Mouse (Mus musculus): Measurements from ENCODE around the gene Cmip. TPM values are rescaled to one million over a fixed set of nuclear protein-coding genes. Genes with fewer than 3 reads are reported as not detected.

Gene Cmip
- polyA plus RNA-seq, 1 experiment, result 103 TPM

DNA sequence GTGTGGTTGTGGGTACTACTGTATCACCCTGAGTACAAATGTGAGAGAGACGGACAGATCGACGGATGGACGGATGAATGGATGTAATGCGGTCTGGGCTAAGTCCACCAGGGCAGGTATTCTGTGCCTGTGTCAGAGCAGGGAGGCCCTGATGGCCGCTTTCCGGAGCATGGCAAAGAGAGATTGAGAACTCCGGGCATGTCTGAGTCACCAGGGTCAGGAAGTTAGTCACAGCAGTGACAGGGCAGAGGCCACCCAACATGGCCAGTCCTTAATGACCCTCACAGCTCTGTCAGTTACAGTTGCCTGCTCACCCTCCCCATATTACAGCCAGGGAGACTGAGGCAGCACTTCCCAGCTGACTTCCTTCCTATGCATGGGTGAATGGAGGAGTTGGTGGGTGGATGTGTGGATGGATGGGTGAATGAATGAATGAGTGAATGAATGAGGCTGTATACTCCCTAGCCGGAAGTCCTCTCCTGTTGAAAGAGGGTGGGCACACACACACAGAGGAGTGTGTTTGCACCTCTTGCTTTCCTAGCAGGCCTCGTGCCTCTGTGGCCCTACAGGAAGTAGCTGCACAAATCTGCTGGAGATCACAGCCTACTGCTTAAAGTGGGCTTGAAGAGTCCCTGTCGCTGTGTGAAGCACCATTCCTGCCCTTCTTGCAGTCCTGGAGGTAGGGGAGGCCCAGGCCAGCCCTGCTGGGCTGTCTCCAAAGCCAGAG, 10.7 kb downstream of the Cmip start:
- H3K27me3 ChIP-seq (ENCODE audit: control insufficient read depth, insufficient read depth, low read length), result no peaks in the 10 kb centered on the region
- 71% methylated on average over 11 of the region's 11 CpGs for WGBS
- H3K4me3 ChIP-seq (ENCODE audit: control insufficient read depth, insufficient read depth, low read length), result no peak overlapping the region
- DNase-seq, result no peak
- H3K4me1 ChIP-seq (replicated peaks; ENCODE audit: control insufficient read depth, insufficient read depth, low read length), result peaks cover 29% of the 10 kb centered on the region
- no peaks in the 10 kb centered on the region for H3K36me3 ChIP-seq (ENCODE audit: control insufficient read depth, insufficient read depth, low read length)
- TF ChIP-seq CTCF (IDR thresholded peaks at IDR 0.05; ENCODE audit: borderline replicate concordance, control insufficient read depth, extremely low read depth, insufficient read depth, low read length, poor library complexity) (no peak), POLR2A (IDR thresholded peaks at IDR 0.05; ENCODE audit: control insufficient read depth, extremely low read depth, insufficient read depth, low read length, poor library complexity) (no peak)
- H3K27ac ChIP-seq (ENCODE audit: control insufficient read depth, insufficient read depth, low read length), result no peak overlapping the region

- TF ChIP-seq CTCF (IDR thresholded peaks at IDR 0.05; ENCODE audit: borderline replicate concordance, control insufficient read depth, extremely low read depth, insufficient read depth, low read length, poor library complexity), result no peak
- no peak for TF ChIP-seq POLR2A (IDR thresholded peaks at IDR 0.05; ENCODE audit: control insufficient read depth, extremely low read depth, insufficient read depth, low read length, poor library complexity)
- no peak overlapping the region for H3K4me3 ChIP-seq (ENCODE audit: control insufficient read depth, insufficient read depth, low read length)
- H3K36me3 ChIP-seq (ENCODE audit: control insufficient read depth, insufficient read depth, low read length), result no peaks in the 10 kb centered on the region
- DNase-seq, result no peak
- H3K27me3 ChIP-seq (ENCODE audit: control insufficient read depth, insufficient read depth, low read length), result no peaks in the 10 kb centered on the region
- H3K27ac ChIP-seq (ENCODE audit: control insufficient read depth, insufficient read depth, low read length), result no peak overlapping the region
- WGBS, result 63% methylated on average over 10 of the region's 10 CpGs
- peaks cover 39% of the 10 kb centered on the region for H3K4me1 ChIP-seq (replicated peaks; ENCODE audit: control insufficient read depth, insufficient read depth, low read length)
These were observed 21.4 kb downstream of the Cmip start for GRCm38 (mm10) chr8:117278234-117278633.

DNA sequence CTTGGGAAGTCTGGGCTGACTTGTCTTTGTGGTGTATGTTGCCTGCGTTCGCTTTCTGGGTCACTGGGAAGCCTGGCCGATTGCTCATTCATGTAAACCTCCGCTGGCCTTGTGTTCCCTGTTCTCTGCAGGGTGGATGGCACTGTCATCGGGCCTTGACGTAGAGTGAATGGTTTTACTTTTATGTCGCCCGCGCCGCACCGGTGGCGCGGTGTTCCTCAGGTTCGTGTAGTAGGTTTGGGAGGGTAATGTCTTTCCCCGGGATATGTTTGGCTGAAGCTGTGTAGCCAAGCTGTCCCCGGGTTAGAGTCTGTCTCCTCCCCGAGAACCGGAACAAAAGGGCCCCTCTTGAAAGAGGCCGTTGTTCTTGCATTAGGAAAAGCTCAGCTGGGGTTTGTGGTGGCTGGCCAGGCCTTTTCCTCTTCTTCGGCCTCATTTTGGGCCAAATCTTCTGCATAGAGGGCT, 21.8 kb downstream of the Cmip start:
- Histone ChIP-seq H3K4me1 (replicated peaks; ENCODE audit: control insufficient read depth, insufficient read depth, low read length) (peaks cover 40% of the 10 kb centered on the region), H3K36me3 (ENCODE audit: control insufficient read depth, insufficient read depth, low read length) (no peaks in the 10 kb centered on the region), H3K4me3 (ENCODE audit: control insufficient read depth, insufficient read depth, low read length) (no peak overlapping the region), H3K27ac (ENCODE audit: control insufficient read depth, insufficient read depth, low read length) (no peak overlapping the region), H3K27me3 (ENCODE audit: control insufficient read depth, insufficient read depth, low read length) (no peaks in the 10 kb centered on the region)
- no peak for DNase-seq
- no peak for TF ChIP-seq CTCF (IDR thresholded peaks at IDR 0.05; ENCODE audit: borderline replicate concordance, control insufficient read depth, extremely low read depth, insufficient read depth, low read length, poor library complexity)
- no peak for TF ChIP-seq POLR2A (IDR thresholded peaks at IDR 0.05; ENCODE audit: control insufficient read depth, extremely low read depth, insufficient read depth, low read length, poor library complexity)
- 67% methylated on average over 20 of the region's 20 CpGs for WGBS

DNA sequence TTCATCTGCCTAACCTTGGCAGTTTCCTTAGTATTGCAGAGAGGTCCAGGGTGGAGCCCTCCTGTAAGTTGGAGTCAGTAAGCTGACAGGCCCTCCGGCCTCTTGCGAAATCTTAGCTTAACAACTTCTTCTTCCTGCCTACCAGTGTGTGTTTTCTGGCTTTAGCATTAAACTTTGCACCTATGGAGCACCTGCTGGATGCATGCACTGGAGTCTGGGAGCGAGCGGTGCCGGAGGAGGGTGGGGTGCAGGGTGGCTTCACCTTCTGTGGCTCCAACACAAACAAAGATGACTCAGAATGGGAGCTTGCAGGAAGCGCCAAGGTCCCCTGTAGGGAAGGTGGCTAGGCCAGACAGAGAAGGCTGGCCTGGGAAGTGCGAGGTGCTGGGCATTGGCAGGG, 23.6 kb downstream of the Cmip start:
- no peak overlapping the region for H3K27ac ChIP-seq (ENCODE audit: control insufficient read depth, insufficient read depth, low read length)
- no peak overlapping the region for H3K4me3 ChIP-seq (ENCODE audit: control insufficient read depth, insufficient read depth, low read length)
- no peak for DNase-seq
- peaks cover 47% of the 10 kb centered on the region for H3K4me1 ChIP-seq (replicated peaks; ENCODE audit: control insufficient read depth, insufficient read depth, low read length)
- H3K27me3 ChIP-seq (ENCODE audit: control insufficient read depth, insufficient read depth, low read length), result no peaks in the 10 kb centered on the region
- 89% methylated on average over 7 of the region's 7 CpGs for WGBS
- TF ChIP-seq CTCF (IDR thresholded peaks at IDR 0.05; ENCODE audit: borderline replicate concordance, control insufficient read depth, extremely low read depth, insufficient read depth, low read length, poor library complexity) (no peak), POLR2A (IDR thresholded peaks at IDR 0.05; ENCODE audit: control insufficient read depth, extremely low read depth, insufficient read depth, low read length, poor library complexity) (no peak)
- H3K36me3 ChIP-seq (ENCODE audit: control insufficient read depth, insufficient read depth, low read length), result no peaks in the 10 kb centered on the region

DNA sequence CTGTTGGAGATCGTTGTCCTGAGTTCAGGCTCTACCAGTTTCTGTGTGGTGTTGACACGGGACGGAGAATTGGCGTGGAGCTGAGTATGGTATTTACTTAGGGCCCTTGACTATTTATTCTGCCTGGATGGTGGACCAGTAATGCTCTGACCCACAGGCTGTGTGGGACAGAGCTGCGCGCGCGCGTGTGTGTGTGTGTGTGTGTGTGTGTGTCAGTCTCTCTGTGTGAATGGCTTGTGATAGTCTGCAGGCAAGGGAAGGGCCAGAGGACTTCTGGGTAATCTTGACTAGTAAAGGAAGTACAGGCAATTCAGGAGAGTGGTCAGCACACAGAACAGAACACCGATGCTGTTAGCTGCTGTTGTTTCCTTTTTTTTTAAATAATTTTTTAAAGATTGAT, 24.8 kb downstream of the Cmip start:
- 87% methylated on average over 10 of the region's 10 CpGs for WGBS

DNA sequence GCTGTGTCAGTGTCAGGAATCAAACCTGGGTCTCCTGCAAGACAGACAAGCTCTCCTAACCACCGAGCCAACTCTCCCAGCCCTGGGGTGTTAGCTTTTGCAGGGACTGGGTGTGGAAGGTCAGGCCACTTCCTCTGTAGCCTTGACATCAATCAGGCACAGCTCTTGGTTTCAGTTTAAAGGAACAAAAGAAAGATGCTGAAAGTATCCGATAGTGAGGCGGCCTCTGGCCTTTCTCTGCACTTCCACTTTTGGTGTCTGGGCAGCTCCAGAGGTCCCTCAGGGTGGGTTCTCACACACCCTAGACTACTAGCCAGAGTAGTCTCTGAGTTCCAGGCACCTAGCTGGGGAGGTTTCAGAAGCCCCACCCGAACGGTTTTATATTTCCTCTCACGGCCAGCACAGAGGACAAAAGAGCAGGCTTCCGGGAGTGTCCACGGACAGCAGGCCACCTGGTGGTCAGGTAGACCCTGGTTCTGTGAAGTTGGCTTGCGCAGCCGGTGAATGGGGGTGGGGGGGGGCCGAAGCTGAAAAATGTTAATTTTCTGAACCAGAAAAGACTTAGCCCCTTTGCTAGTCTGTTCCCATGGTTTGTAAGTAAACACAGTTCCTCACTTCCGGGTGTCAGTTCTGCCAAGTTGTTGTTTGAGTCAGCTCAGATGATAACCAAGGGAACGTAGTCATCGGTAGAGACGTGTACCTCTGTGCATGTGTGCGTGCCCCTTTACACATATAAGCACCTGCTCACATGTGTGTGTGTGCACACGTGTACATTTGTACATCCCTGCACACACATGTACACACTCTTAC, 25.5 kb downstream of the Cmip start:
- Histone ChIP-seq H3K27me3 (ENCODE audit: control insufficient read depth, insufficient read depth, low read length) (no peaks in the 10 kb centered on the region), H3K27ac (ENCODE audit: control insufficient read depth, insufficient read depth, low read length) (peak overlapping the region; percentile 54), H3K36me3 (ENCODE audit: control insufficient read depth, insufficient read depth, low read length) (no peaks in the 10 kb centered on the region), H3K4me3 (ENCODE audit: control insufficient read depth, insufficient read depth, low read length) (0 out of 2 replicates have a peak overlapping the region, but pooled peaks have one; percentile 4), H3K4me1 (replicated peaks; ENCODE audit: control insufficient read depth, insufficient read depth, low read length) (peaks cover 51% of the 10 kb centered on the region)
- no peak for DNase-seq
- WGBS, result 40% methylated on average over 17 of the region's 17 CpGs
- TF ChIP-seq CTCF (IDR thresholded peaks at IDR 0.05; ENCODE audit: borderline replicate concordance, control insufficient read depth, extremely low read depth, insufficient read depth, low read length, poor library complexity), result no peak
- TF ChIP-seq POLR2A (IDR thresholded peaks at IDR 0.05; ENCODE audit: control insufficient read depth, extremely low read depth, insufficient read depth, low read length, poor library complexity), result no peak

More for the DNA sequence above, 24.8 kb downstream of the Cmip start:
- Histone ChIP-seq H3K36me3 (ENCODE audit: control insufficient read depth, insufficient read depth, low read length) (no peaks in the 10 kb centered on the region), H3K4me1 (replicated peaks; ENCODE audit: control insufficient read depth, insufficient read depth, low read length) (peaks cover 47% of the 10 kb centered on the region), H3K27ac (ENCODE audit: control insufficient read depth, insufficient read depth, low read length) (peak overlapping the region; percentile 54), H3K27me3 (ENCODE audit: control insufficient read depth, insufficient read depth, low read length) (no peaks in the 10 kb centered on the region), H3K4me3 (ENCODE audit: control insufficient read depth, insufficient read depth, low read length) (no peak overlapping the region)
- no peak for TF ChIP-seq CTCF (IDR thresholded peaks at IDR 0.05; ENCODE audit: borderline replicate concordance, control insufficient read depth, extremely low read depth, insufficient read depth, low read length, poor library complexity)
- no peak for TF ChIP-seq POLR2A (IDR thresholded peaks at IDR 0.05; ENCODE audit: control insufficient read depth, extremely low read depth, insufficient read depth, low read length, poor library complexity)
- no peak for DNase-seq
